Mouse (Mus musculus): ENCODE results near the gene Wdr31. TPM values are rescaled to one million over a fixed set of nuclear protein-coding genes. Genes with fewer than 3 reads are reported as not detected.

The Wdr31 gene
- total and polyA plus RNA-seq, 3 experiments: 3.0 to 5.0 (median 3.8) TPM

- dilution Hi-C loops (cut with MboI; ENCODE audit: extremely low pct_ligation_motif_present, extremely low pct_unique_long_range_greater_than_20kb, low sequenced_read_pairs) (no loop called here), in situ Hi-C loops (cut with MboI; ENCODE audit: low pct_ligation_motif_present, low pct_unique_long_range_greater_than_20kb, low sequenced_read_pairs) (no loop called here)
- no peak for TF ChIP-seq IRF4 (IDR thresholded peaks at IDR 0.05; ENCODE audit: low read depth, low read length)
- DNase-seq (ENCODE audit: extremely low read depth): no peak
- no peaks in the 10 kb centered on the region for H3K9me3 ChIP-seq (replicated peaks; ENCODE audit: low read length)
- H3K36me3 ChIP-seq (replicated peaks in 1 of 2; ENCODE audit: control insufficient read depth in 1 of 2, insufficient read depth in 1 of 2, low read length in 1 of 2): no peaks in the 10 kb centered on the region
- no peaks in the 10 kb centered on the region for H3K79me2 ChIP-seq (replicated peaks; ENCODE audit: control insufficient read depth, extremely low read depth, insufficient read depth, poor library complexity, severe bottlenecking)
- H3K4me1 ChIP-seq (ENCODE audit: control insufficient read depth in 1 of 2, insufficient read depth in 2 of 2): peaks cover 3 to 39% of the 10 kb centered on the region in 2 experiments; a peak in 2 of 4 replicates
- no peak overlapping the region for H3K4me3 ChIP-seq (replicated peaks in 1 of 3; ENCODE audit: low read depth in 2 of 3, low read length in 2 of 3, poor library complexity in 1 of 3)
- H3K27me3 ChIP-seq (replicated peaks): no peaks in the 10 kb centered on the region
- no peak overlapping the region for H3K9ac ChIP-seq (ENCODE audit: insufficient read depth, low read depth)
- H3K27ac ChIP-seq (ENCODE audit: insufficient read depth, low read depth): no peak overlapping the region
- H3K4me2 ChIP-seq (ENCODE audit: insufficient read depth, low read depth, poor library complexity, severe bottlenecking): no peak overlapping the region
Observed at GRCm38 (mm10) chr4:62485450-62486161, 14.9 kb upstream of the Wdr31 start.

DNA sequence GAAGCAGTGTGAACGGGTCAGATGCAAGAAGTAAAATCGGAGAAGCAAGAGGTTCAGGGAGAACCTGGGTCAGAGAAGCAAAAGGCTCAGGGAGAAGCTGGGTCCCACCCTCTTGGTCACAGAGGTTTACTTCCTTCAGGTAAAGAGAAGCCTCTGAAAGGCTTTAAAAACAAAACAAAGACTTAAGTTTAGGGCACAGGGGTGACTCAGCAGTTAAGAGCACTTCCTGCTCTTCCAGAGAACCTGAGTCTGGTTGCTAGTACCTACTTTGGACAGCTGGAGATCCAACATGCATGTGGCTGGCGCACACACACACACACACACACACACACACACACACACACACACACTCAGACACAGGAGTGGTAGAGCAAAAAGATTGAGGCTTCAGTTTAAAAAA is 14.2 kb upstream of the Wdr31 start:
- H3K27ac ChIP-seq (ENCODE audit: insufficient read depth, low read depth): no peak overlapping the region
- H3K36me3 ChIP-seq (replicated peaks in 1 of 2; ENCODE audit: control insufficient read depth in 1 of 2, insufficient read depth in 1 of 2, low read length in 1 of 2): no peaks in the 10 kb centered on the region
- H3K9me3 ChIP-seq (replicated peaks; ENCODE audit: low read length): no peaks in the 10 kb centered on the region
- H3K4me3 ChIP-seq (replicated peaks in 1 of 3; ENCODE audit: low read depth in 2 of 3, low read length in 2 of 3, poor library complexity in 1 of 3): no peak overlapping the region
- no peaks in the 10 kb centered on the region for H3K27me3 ChIP-seq (replicated peaks)
- in situ Hi-C loops (cut with MboI; ENCODE audit: low pct_ligation_motif_present, low pct_unique_long_range_greater_than_20kb, low sequenced_read_pairs): no loop called here
- H3K9ac ChIP-seq (ENCODE audit: insufficient read depth, low read depth): no peak overlapping the region
- dilution Hi-C loops (cut with MboI; ENCODE audit: extremely low pct_ligation_motif_present, extremely low pct_unique_long_range_greater_than_20kb, low sequenced_read_pairs): no loop called here
- no peaks in the 10 kb centered on the region for H3K79me2 ChIP-seq (replicated peaks; ENCODE audit: control insufficient read depth, extremely low read depth, insufficient read depth, poor library complexity, severe bottlenecking)
- H3K4me1 ChIP-seq (ENCODE audit: control insufficient read depth in 1 of 2, insufficient read depth in 2 of 2): peaks cover 5 to 46% of the 10 kb centered on the region in 2 experiments; a peak in 3 of 4 replicates
- no peak for DNase-seq (ENCODE audit: extremely low read depth)
- 0 out of 2 replicates have a peak, but pooled peaks have one; percentile 10 for TF ChIP-seq ELF1 (IDR thresholded peaks at IDR 0.05; ENCODE audit: low read depth, low read length)
- no peak for TF ChIP-seq EP300 (IDR thresholded peaks at IDR 0.05; ENCODE audit: low read length)
- no peak overlapping the region for H3K4me2 ChIP-seq (ENCODE audit: insufficient read depth, low read depth, poor library complexity, severe bottlenecking)

- Histone ChIP-seq H3K9me3 (replicated peaks; ENCODE audit: low read length) (no peaks in the 10 kb centered on the region), H3K9ac (ENCODE audit: insufficient read depth, low read depth) (peak overlapping the region; percentile 14), H3K4me1 (ENCODE audit: control insufficient read depth in 1 of 2, insufficient read depth in 2 of 2) (peaks cover 11 to 58% of the 10 kb centered on the region in 2 experiments), H3K36me3 (replicated peaks in 1 of 2; ENCODE audit: control insufficient read depth in 1 of 2, insufficient read depth in 1 of 2, low read length in 1 of 2) (no peaks in the 10 kb centered on the region), H3K4me3 (replicated peaks in 1 of 3; ENCODE audit: low read depth in 2 of 3, low read length in 2 of 3, poor library complexity in 1 of 3) (peak overlapping the region in 1 of 3 experiments; percentile 19), H3K27me3 (replicated peaks) (no peaks in the 10 kb centered on the region), H3K27ac (ENCODE audit: insufficient read depth, low read depth) (peak overlapping the region; percentile 10; the same call in 1 of the 2 replicates), H3K79me2 (replicated peaks; ENCODE audit: control insufficient read depth, extremely low read depth, insufficient read depth, poor library complexity, severe bottlenecking) (no peaks in the 10 kb centered on the region), H3K4me2 (ENCODE audit: insufficient read depth, low read depth, poor library complexity, severe bottlenecking) (peak overlapping the region; percentile 27)
- peak; percentile 86 for DNase-seq (ENCODE audit: extremely low read depth)
- in situ Hi-C loops (cut with MboI; ENCODE audit: low pct_ligation_motif_present, low pct_unique_long_range_greater_than_20kb, low sequenced_read_pairs) (no loop called here), dilution Hi-C loops (cut with MboI; ENCODE audit: extremely low pct_ligation_motif_present, extremely low pct_unique_long_range_greater_than_20kb, low sequenced_read_pairs) (no loop called here)
- 0 out of 2 replicates have a peak, but pooled peaks have one; percentile 27 for TF ChIP-seq TBP (conservative IDR thresholded peaks at IDR 0.05; ENCODE audit: low read depth, low read length)
- peak; percentile 52; the same call in 1 of the 2 replicates for TF ChIP-seq HCFC1 (IDR thresholded peaks at IDR 0.05; ENCODE audit: low read depth, low read length)
- 0 out of 2 replicates have a peak, but pooled peaks have one; percentile 41 for TF ChIP-seq RCOR1 (conservative IDR thresholded peaks at IDR 0.05; ENCODE audit: low read depth, low read length)
- no peak for TF ChIP-seq SIN3A (IDR thresholded peaks at IDR 0.05; ENCODE audit: low read length)
- TF ChIP-seq EP300 (IDR thresholded peaks at IDR 0.05; ENCODE audit: low read length): peak; percentile 83
- TF ChIP-seq ZKSCAN1 (IDR thresholded peaks at IDR 0.05; ENCODE audit: borderline replicate concordance, low read depth, low read length): no peak
- TF ChIP-seq USF1 (IDR thresholded peaks at IDR 0.05; ENCODE audit: low read depth, low read length): no peak
- 0 out of 2 replicates have a peak, but pooled peaks have one; percentile 11 for TF ChIP-seq MAZ (IDR thresholded peaks at IDR 0.05; ENCODE audit: low read depth, low read length)
- peak; percentile 36; the same call in 1 of the 2 replicates for TF ChIP-seq NELFE (IDR thresholded peaks at IDR 0.05; ENCODE audit: low read depth, low read length)
- no peak for TF ChIP-seq MAFK (IDR thresholded peaks at IDR 0.05; ENCODE audit: insufficient replicate concordance, low read length)
- no peak; the same call in 1 of the 2 replicates for TF ChIP-seq CHD2 (IDR thresholded peaks at IDR 0.05; ENCODE audit: low read length)
- no peak for TF ChIP-seq ZMIZ1 (IDR thresholded peaks at IDR 0.05; ENCODE audit: low read depth, low read length)
- peak; percentile 65; the same call in 1 of the 2 replicates for TF ChIP-seq IRF4 (IDR thresholded peaks at IDR 0.05; ENCODE audit: low read depth, low read length)
- TF ChIP-seq JUN (IDR thresholded peaks at IDR 0.05; ENCODE audit: insufficient read depth, low read depth, low read length): peak; percentile 61
- TF ChIP-seq USF2 (conservative IDR thresholded peaks at IDR 0.05; ENCODE audit: low read depth, low read length): no peak
- no peak for TF ChIP-seq KAT2A (IDR thresholded peaks at IDR 0.05; ENCODE audit: insufficient replicate concordance, low read length)
- TF ChIP-seq PAX5 (IDR thresholded peaks at IDR 0.05; ENCODE audit: low read length): no peak
- no peak for TF ChIP-seq CHD1 (IDR thresholded peaks at IDR 0.05; ENCODE audit: low read depth, low read length)
- TF ChIP-seq ZNF384 (IDR thresholded peaks at IDR 0.05; ENCODE audit: low read depth, low read length): no peak
- no peak for TF ChIP-seq POLR2AphosphoS2 (IDR thresholded peaks at IDR 0.05; ENCODE audit: low read depth, low read length)
- TF ChIP-seq POLR2A (IDR thresholded peaks at IDR 0.05; ENCODE audit: low read depth, low read length): no peak
Observed at GRCm38 (mm10) chr4:62480709-62481605, 10.3 kb upstream of the Wdr31 start.
